Mouse (Mus musculus): ENCODE measurements around the gene Cenpf.
"Not testable (repeated sequence)": the region's sequence is repeated elsewhere in the genome, so short reads cannot be mapped to it uniquely, and the experiment has no call there.

Cenpf gene

DNA sequence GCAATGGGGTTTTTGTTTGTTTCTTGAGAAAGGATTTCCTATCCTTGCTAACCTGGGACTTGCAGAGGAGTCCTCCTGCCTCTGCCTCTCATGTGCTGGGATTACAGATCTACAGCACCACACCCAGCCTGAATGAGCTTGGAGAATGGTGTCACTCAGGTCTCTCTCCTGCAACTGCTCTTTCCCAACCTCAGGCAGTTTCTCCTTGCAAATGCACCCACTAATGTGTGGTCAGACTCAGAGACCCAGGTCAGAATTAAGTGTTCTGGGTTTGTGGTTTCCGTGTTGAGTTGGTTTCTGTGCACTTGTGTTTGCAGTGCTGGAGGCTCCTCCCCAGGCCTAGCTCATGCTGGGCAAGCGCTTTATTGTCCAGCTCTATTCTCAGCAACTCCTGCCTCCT is 6.5 kb upstream of the Cenpf start:
- DNase-seq (ENCODE audit: low spot score) = no peak

GRCm38 (mm10) chr1:189692442-189692841 is 4.6 kb upstream of the Cenpf start:
- DNase-seq (ENCODE audit: low spot score) = not testable (repeated sequence)

DNA sequence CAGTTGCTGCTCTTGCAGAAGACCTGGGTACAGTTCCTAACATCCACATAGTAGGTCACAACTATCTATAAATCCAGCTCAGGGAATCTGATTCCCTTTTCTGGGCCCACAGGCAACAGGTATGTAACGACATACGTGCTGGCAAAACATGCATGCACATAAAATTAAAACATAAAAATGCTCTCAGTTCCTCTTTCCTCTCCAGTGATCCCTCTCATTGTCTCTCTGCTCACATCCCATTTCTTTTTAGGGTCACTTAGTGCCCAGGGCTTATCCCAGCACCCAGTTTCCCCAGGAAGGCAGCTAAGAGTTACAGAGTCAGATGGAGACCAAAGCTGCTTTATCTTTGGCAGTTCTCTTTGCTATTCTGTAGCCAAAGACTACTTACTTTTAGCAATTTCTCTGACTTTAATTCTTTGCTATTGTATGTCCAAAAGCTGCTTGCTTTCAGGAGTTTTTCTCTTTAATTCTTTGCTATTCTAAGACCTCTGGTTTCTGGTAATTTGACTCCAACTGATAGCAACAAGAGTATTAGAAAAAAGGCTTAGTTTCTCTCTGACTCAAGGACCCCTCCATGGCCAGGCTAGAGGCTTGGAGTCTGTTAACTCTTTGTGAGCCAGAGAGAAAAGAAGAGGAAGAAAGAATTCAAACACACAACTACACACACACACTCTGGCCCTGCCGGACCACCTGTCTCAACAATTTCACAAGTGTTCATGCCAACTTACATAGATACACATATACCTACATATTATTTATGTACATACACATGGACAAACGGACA is 1.4 kb upstream of the Cenpf start:
- no peak for DNase-seq (ENCODE audit: low spot score)

DNA sequence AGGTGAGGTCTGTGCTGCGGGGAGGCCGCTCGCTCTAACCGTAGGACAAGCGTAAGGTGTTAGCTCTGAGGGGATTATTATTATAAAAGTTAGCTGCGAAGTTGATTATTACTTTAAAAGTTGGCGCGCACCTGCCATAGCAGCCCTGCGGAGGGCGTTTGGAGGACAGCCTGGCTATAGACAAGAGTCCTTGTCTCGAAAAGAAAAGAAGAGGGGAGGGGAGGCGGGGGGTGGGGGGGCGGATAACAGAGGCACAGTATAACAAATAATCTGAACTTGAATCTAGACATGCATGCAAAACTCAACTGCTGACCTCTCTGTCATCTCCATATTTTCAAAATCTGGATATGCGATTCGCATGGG is 483 bp upstream of the Cenpf start:
- DNase-seq (ENCODE audit: low spot score) = no peak

DNA sequence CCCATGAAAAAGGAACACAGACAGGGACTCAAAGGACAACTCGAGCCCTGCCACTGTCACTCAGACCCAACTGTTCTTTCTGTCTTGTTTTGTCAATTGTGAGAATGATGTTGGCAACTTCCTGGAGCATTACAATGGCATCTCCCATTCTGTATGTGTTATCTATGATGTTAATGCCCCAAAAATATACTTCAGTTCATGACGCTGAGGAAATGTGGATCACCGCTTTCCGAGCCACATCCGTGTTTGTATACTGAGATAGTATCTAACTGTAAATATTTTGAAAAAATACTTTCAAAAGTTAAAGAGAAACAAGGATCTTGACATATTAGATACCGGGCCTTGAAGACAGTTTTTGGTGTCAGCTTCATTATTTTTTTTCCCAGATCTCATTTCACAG is 1.9 kb downstream of the Cenpf start:
- DNase-seq (ENCODE audit: low spot score) = no peak

- no peak for DNase-seq (ENCODE audit: low spot score)
Observed at GRCm38 (mm10) chr1:189684786-189685415, 3.0 kb downstream of the Cenpf start.

GRCm38 (mm10) chr1:189679555-189679954 is 8.3 kb downstream of the Cenpf start:
- DNase-seq (ENCODE audit: low spot score) = no peak

DNA sequence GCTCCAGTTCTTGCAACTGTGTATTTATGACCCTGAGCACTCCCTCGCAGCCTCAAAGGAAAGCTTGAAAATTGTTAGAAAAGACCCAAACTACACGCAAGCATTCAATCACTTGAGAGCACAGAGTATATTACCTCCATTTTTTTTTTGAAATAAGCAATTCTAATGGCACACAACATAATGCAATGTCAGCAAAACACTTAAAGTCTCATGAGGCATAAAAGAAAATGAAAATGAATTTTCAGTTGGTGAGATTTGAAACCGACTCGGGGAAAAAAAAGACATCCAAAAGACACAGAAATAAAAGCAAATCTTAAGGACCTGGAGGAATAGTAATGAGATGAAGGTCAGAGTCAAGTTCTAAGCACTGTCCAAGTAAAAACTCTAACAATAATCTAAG is 11.9 kb downstream of the Cenpf start:
- no peak for DNase-seq (ENCODE audit: low spot score)

DNA sequence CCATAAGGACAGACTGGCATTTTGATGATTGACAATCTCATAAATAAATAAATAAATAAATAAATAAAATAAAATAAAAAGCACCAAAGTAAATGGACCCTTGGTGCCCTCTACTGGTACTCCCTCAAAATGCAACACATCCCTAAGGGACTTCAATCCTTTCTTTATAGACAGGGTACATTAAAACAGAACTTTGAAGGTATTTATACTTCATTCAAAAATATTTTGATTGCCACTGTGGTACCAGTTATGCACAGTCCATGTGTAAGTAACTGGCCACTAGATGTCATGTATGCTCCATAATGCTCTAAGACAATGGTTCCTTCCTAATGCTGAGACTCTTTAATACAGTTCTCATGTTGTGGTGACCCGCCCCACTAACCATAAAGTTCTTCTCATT is 12.5 kb downstream of the Cenpf start:
- DNase-seq (ENCODE audit: low spot score) = peak; percentile 68

DNA sequence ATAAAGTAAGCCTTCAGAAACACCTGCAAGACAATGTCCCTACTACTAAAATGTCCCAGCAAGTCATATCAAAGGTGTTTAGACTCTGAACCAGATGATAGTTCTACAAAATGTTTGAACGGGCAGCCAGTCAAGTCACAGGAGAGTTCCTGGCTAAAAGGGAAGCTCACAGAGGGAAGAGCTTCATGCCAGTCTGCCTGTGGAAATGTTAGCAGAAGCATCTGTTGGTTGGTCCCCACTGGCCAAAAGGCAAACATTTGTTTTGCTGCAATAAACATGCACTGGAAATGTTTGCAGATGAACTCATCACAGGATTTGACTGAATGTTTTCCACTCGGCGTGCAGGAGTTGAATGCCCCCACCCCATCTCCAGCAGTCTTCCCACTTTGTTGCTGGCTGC is 21.9 kb downstream of the Cenpf start:
- no peak for DNase-seq (ENCODE audit: low spot score)

GRCm38 (mm10) chr1:189664873-189665144 is 23.1 kb downstream of the Cenpf start:
- DNase-seq (ENCODE audit: low spot score) = no peak

DNA sequence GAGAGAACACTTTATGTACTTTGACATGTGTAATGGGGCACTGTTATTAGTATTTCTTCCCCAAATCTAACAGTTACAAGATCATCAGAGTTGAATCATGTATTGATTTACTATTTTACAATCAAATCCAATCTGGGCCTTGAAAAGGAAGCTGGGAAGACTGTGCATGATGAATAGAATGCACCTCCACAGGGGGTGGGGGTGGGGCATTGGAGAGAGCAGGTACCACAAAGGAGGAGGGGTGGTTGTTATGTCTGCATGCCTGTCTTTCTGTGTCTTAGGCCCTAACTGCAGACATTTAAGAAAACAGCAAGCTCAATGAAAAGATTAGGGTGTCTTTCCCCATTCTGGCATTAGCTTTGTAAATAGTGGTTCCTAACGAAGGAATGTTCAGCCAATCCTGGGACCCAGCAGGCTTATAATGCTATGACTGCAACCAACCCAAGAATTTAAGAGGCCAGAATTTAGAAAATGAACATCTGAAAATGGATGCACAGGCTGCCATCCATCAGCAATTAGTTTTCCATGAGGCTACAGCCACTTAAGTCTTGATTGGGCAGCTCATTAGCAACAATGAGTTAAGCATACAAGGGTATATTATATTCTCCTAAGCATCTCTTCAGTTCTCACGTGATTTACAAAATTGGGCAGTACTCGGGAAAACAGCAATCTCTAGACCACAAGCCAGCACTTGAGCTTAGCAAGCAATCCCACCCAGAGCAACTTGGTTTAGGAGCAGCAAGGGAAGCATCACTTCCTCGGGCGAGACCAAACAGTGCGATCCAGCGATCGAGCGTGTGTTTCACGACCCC is 23.6 kb downstream of the Cenpf start:
- no peak for DNase-seq (ENCODE audit: low spot score)

GRCm38 (mm10) chr1:189663437-189663836 is 24.4 kb downstream of the Cenpf start:
- no peak for DNase-seq (ENCODE audit: low spot score)

GRCm38 (mm10) chr1:189661856-189662255 is 26.0 kb downstream of the Cenpf start:
- peak; percentile 77 for DNase-seq (ENCODE audit: low spot score)

DNA sequence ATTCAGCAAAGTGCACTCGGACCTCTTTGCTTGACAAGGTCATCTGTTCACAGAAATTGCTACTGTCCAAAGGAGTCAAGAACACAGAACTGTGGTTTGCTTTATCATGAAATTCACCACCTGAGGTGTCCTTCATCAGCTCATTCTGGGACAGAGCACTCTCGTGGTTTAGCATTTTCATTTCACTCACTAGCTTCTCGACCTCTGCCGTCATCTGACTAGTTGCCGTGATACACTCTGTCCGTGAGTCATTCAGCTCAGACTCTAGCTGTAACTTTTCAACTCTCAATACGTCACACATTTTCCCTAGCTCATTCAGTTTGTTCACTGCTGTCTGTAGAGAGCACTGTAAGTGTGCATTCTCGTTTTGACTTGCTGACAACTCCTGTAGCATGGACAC is 30.5 kb downstream of the Cenpf start:
- no peak for DNase-seq (ENCODE audit: low spot score)

DNA sequence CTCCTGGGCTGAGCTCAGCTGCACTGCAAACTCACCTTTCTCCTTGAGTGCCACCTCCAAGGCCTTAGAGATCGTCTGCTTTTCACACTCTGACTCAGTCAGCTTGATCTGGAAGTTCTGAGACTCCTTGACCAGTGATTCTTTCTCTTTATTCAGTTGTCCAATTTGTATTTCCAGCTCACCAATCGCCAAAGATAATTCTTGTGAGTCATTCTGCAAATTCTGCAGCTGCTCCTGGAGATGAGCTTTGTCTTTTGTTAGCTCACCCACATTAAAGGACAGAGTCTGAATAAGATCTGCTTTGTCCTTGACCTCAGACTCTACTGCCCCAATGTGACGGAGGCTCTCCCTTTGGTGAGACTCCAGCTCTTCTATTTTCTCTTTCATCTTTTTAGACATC is 34.1 kb downstream of the Cenpf start:
- DNase-seq (ENCODE audit: low spot score) = no peak

GRCm38 (mm10) chr1:189646597-189646996 is 41.3 kb downstream of the Cenpf start:
- DNase-seq (ENCODE audit: low spot score) = no peak

DNA sequence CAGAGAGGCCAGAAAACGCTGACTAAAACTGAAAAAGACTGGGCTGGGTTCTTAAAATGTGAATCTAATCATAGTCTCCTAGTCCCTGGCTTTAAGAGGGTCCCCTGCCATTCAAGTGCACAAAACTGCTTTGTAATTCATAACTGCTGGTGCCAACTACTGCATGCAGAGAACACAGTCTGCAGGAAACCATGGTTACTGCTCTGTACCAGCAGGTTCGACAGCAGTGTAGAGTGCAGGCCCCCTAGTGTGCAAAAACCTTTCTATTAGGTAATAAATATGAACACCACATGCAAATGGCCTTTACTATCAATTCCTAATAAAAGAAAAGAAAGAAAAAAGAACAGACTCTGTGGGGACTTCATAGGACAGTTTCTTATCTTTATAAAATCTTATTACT is 42.5 kb downstream of the Cenpf start:
- DNase-seq (ENCODE audit: low spot score) = no peak

DNA sequence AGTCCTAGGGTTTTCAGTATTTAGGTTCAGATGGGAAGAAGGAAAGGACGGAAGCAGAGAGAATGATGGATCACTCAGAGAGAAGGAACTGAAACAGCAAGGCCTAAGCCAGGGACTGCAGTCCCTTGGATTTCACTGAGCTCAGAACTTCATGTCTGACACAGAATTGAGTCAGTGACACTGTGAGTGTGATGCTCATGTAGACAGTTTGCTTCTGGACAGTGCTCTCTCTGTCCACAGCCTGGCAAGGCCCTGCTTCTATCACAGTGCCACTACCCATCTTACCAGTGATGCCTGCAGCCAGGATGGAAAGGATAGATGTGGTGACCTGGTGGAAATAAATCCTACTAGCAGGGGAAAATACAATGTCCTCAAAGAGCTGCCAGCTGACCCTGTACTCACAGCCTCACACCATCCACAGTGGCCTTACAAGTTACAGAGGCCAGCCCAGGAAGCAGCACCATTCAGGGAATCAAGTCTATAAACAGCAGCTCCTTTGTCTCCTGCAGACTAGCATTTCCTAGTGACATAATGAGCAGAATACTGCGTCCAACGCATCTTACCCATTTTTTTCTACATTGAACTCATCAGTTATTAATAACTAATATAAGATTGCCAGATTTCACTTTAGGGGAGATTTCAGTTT is 43.1 kb downstream of the Cenpf start:
- no peak for DNase-seq (ENCODE audit: low spot score)

DNA sequence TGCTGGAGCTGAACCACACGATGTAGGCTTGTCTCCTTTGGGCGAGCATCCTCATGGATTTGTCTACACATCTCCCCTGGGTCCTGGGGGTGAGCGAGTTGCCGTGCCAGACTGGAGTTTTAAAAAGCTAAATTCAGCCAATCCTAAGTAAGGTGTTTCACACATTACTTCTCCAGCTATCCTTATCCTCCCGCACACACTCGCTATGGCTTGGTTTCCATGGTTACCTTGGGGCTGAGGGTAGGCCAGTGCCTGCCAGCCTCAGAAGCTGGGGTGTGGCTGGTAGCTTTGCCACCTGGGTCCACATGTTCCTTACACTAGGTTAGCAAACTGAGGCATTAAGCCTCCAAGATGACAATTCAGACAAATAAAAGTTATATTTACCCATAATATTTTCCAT is 48.3 kb downstream of the Cenpf start:
- DNase-seq (ENCODE audit: low spot score) = no peak

- DNase-seq (ENCODE audit: low spot score) = no peak
Observed at GRCm38 (mm10) chr1:189633791-189634190, 54.1 kb downstream of the Cenpf start.

- DNase-seq (ENCODE audit: low spot score) = peak; percentile 37
Observed at GRCm38 (mm10) chr1:189631906-189632675, 55.8 kb downstream of the Cenpf start.
